Mouse (Mus musculus) liver, adult 2 months (tissue): ENCODE results near the gene Ly6f. TPM values are rescaled to one million over a fixed set of nuclear protein-coding genes. Genes with fewer than 3 reads are reported as not detected.
A peak's percentile ranks its signal among the peaks of the same experiment; 100 is the strongest.
"Not testable (repeated sequence)": the region's sequence is repeated elsewhere in the genome, so short reads cannot be mapped to it uniquely, and the experiment has no call there.

Experiments
- DNase-seq: peaks from one replicate; pipeline ENCODE4 v3.0.0-alpha.2; 2011; ENCODE audit warnings: low read depth, low spot score; ENCODE audit errors: extremely low read depth
- H3K27ac ChIP-seq: fragments of 200-500 bp; replicated peaks from 2 replicates; pipeline ENCODE4 v1.5.1; 2012; ENCODE audit warnings: low read depth, mild to moderate bottlenecking, control low read depth, inconsistent platforms, low read length; ENCODE audit not compliant: insufficient read depth
- H3K27me3 ChIP-seq: fragments of 200-500 bp; 2 replicates; pipeline ENCODE4 v1.6.1; 2012; ENCODE audit warnings: mild to moderate bottlenecking, moderate library complexity, low read length, inconsistent platforms; ENCODE audit not compliant: control insufficient read depth, insufficient read depth
- H3K36me3 ChIP-seq: fragments of 200-500 bp; 2 replicates; pipeline ENCODE4 v1.6.1; 2012; ENCODE audit warnings: low read length, inconsistent platforms; ENCODE audit not compliant: control insufficient read depth, insufficient read depth
- H3K4me1 ChIP-seq: fragments of 200-500 bp; 2 replicates; pipeline ENCODE4 v1.6.1; 2011; ENCODE audit warnings: low read length; ENCODE audit not compliant: control insufficient read depth, insufficient read depth
- H3K4me3 ChIP-seq: fragments of 200-500 bp; 2 replicates; pipeline ENCODE4 v1.5.1; 2011; ENCODE audit warnings: low read depth, mild to moderate bottlenecking, control low read depth, low read length, moderate library complexity; ENCODE audit not compliant: insufficient read depth
- H3K79me2 ChIP-seq: fragments of 200-500 bp; 2 replicates; pipeline ENCODE4 v1.6.1; 2012; ENCODE audit warnings: inconsistent platforms, mild to moderate bottlenecking, low read length, moderate library complexity; ENCODE audit not compliant: control insufficient read depth, insufficient read depth
- H3K9ac ChIP-seq: fragments of 200-500 bp; 2 replicates; pipeline ENCODE4 v1.6.1; 2012; ENCODE audit warnings: low read depth, mild to moderate bottlenecking, control low read depth, inconsistent platforms, low read length
- CTCF ChIP-seq: fragments of 200-500 bp; IDR thresholded peaks from 2 replicates; pipeline ENCODE4 v1.5.1; 2011; ENCODE audit warnings: low read depth, low read length, control low read depth
- POLR2A ChIP-seq: fragments of 200-500 bp; IDR thresholded peaks from 2 replicates; pipeline ENCODE4 v1.6.1; 2011; ENCODE audit warnings: low read length, control low read depth; ENCODE audit not compliant: insufficient read depth; ENCODE audit errors: extremely low read depth
- WGBS: fragments of 180-500 bp; shearing (Covaris S2); methylation state at CpG from one replicate; pipeline ENCODE4 v1.1.7; 2018; 5-methylcytosine and 5-hydroxymethylcytosine counted together
- polyA plus RNA-seq: library from polyadenylated mRNA; depleted of rRNA; stranded (reverse); fragments of >200 nt; gene quantifications from 2 replicates; pipeline ENCODE4 v1.2.3, GENCODE M21; 2012
- total RNA-seq: library from RNA; depleted of rRNA; stranded (reverse); fragments of >200 nt; gene quantifications from 2 replicates; pipeline ENCODE4 v1.2.3, GENCODE M21; 2014

Ly6f gene
- total and polyA plus RNA-seq, 2 experiments = 0.40 to 0.65 TPM

- TF ChIP-seq CTCF (no peak), POLR2A (no peak)
- Histone ChIP-seq H3K9ac (no peak overlapping the region), H3K79me2 (no peaks in the 10 kb centered on the region), H3K4me3 (no peak overlapping the region), H3K4me1 (peaks cover 22% of the 10 kb centered on the region), H3K36me3 (no peaks in the 10 kb centered on the region), H3K27me3 (no peaks in the 10 kb centered on the region), H3K27ac (no peak overlapping the region)
- DNase-seq = no peak
- 81% methylated on average over 3 of the region's 3 CpGs for WGBS
These were observed 3.7 kb downstream of the Ly6f start for GRCm38 (mm10) chr15:75271891-75272290.

GRCm38 (mm10) chr15:75281991-75282390, 13.8 kb downstream of the Ly6f start:
- WGBS = 86% methylated on average over 5 of the region's 5 CpGs
- not testable (repeated sequence) for H3K27ac ChIP-seq, H3K9ac ChIP-seq, H3K27me3 ChIP-seq, H3K36me3 ChIP-seq, H3K79me2 ChIP-seq, DNase-seq, H3K4me3 ChIP-seq, H3K4me1 ChIP-seq

- 91% methylated on average over 4 of the region's 4 CpGs for WGBS
- H3K27ac ChIP-seq, H3K4me1 ChIP-seq, H3K4me3 ChIP-seq, H3K27me3 ChIP-seq, DNase-seq, H3K79me2 ChIP-seq, H3K9ac ChIP-seq, H3K36me3 ChIP-seq: not testable (repeated sequence)
These were observed 18.3 kb downstream of the Ly6f start for GRCm38 (mm10) chr15:75286512-75286911.

DNA sequence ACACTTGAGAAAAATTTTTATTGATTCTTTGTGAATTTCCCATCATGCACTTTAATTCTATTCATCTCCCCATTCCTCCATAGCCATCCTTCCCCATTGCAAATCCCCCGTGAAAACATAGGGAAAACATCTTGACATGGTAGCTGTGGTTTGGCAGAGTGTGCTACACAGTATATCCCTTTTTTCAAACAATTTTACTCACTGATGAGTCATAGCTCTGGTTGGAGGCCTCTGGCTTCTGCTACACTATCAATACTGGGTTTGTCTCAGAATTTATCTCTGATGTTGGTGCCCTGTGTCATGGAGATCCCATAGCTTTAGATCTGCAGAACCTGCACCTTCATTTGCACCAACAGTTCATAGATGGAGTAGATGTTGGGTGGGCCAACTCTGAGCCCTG, 24.2 kb downstream of the Ly6f start:
- H3K9ac ChIP-seq = no peak overlapping the region
- H3K79me2 ChIP-seq = no peaks in the 10 kb centered on the region
- no peaks in the 10 kb centered on the region for H3K4me1 ChIP-seq
- H3K36me3 ChIP-seq = no peaks in the 10 kb centered on the region
- no peak overlapping the region for H3K27ac ChIP-seq
- no peak overlapping the region for H3K4me3 ChIP-seq
- no peak for DNase-seq
- TF ChIP-seq POLR2A = no peak
- TF ChIP-seq CTCF = no peak
- no peaks in the 10 kb centered on the region for H3K27me3 ChIP-seq
- WGBS = 95% methylated on average over 1 of the region's 1 CpGs

DNA sequence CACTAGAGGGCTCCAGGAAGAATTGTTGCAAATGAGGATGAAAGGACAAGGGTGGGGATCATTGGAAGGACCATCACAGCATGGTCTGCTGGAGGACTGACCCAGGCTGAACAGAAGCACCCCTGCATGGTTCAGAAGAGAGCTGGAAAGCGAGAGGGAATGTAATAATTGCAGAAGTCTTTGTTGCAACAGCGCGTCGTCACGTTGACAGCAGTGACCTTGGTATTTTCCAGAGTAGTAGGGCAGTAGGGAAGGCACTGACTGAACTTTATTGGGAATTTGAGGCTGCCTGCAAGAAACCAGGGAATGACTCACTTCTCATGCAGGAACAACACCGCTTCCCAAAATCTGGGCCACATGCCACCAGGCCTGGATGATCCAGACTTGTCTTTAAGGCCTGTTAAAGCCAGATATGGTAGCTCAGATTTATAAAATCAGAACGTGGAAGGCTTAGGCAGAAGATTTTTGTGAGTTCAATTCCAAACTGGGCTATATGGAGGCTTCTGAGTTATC, 25.7 kb downstream of the Ly6f start:
- TF ChIP-seq POLR2A (no peak), CTCF (no peak)
- no peak for DNase-seq
- no peaks in the 10 kb centered on the region for H3K36me3 ChIP-seq
- H3K9ac ChIP-seq = no peak overlapping the region
- H3K79me2 ChIP-seq = no peaks in the 10 kb centered on the region
- H3K27me3 ChIP-seq = no peaks in the 10 kb centered on the region
- H3K4me1 ChIP-seq = no peaks in the 10 kb centered on the region
- H3K27ac ChIP-seq = no peak overlapping the region
- WGBS = 88% methylated on average over 7 of the region's 7 CpGs
- H3K4me3 ChIP-seq = no peak overlapping the region

- DNase-seq = peak; percentile 89
- WGBS = 11% methylated on average over 1 of the region's 1 CpGs
- H3K9ac ChIP-seq = no peak overlapping the region
These were observed 37.9 kb downstream of the Ly6f start for GRCm38 (mm10) chr15:75306101-75306500.

More at GRCm38 (mm10) chr15:75306101-75306500, 37.9 kb downstream of the Ly6f start:
- Histone ChIP-seq H3K27me3 (no peaks in the 10 kb centered on the region), H3K27ac (peak overlapping the region; percentile 99), H3K36me3 (no peaks in the 10 kb centered on the region), H3K4me1 (peaks cover 32% of the 10 kb centered on the region), H3K4me3 (no peak overlapping the region), H3K79me2 (no peaks in the 10 kb centered on the region)
- no peak for TF ChIP-seq POLR2A
- no peak for TF ChIP-seq CTCF
